Mouse (Mus musculus): ENCODE measurements at regions not wholly inside any gene's neighbourhood (a gene's known extent, or its start where the extent isn't known, plus 50 kb on each side); places are given as distances from the start of the nearest gene placed in this dataset.

- H3K27ac ChIP-seq (ENCODE audit: low read depth, low read length) = no peak overlapping the region
- WGBS = 71% methylated on average over 7 of the region's 7 CpGs
- no peaks in the 10 kb centered on the region for H3K36me3 ChIP-seq (ENCODE audit: control insufficient read depth, insufficient read depth, low read length)
- H3K4me2 ChIP-seq (ENCODE audit: low read depth) = no peak overlapping the region
- H3K27me3 ChIP-seq (ENCODE audit: control insufficient read depth, insufficient read depth, low read length) = no peaks in the 10 kb centered on the region
- no peak for ATAC-seq (ENCODE audit: insufficient read depth, low FRiP score, low TSS enrichment)
- H3K9me3 ChIP-seq (ENCODE audit: control insufficient read depth, low read length) = no peaks in the 10 kb centered on the region
- DNase-seq (ENCODE audit: low spot score) = no peak
- H3K4me1 ChIP-seq (ENCODE audit: control insufficient read depth, insufficient read depth, low read length) = no peaks in the 10 kb centered on the region
- no peak overlapping the region for H3K9ac ChIP-seq (ENCODE audit: low read length)
- H3K4me3 ChIP-seq (ENCODE audit: low read depth, low read length) = no peak overlapping the region
These were observed 149.4 kb downstream of the Lrig3 start for GRCm38 (mm10) chr10:126115386-126115785.

GRCm38 (mm10) chr10:126121626-126122025, 155.7 kb downstream of the Lrig3 start:
- Histone ChIP-seq H3K27ac (ENCODE audit: low read depth, low read length) (no peak overlapping the region), H3K9me3 (ENCODE audit: control insufficient read depth, low read length) (no peaks in the 10 kb centered on the region)
- 77% methylated on average over 10 of the region's 10 CpGs for WGBS

GRCm38 (mm10) chr10:126122504-126122903, 156.5 kb downstream of the Lrig3 start:
- ATAC-seq (ENCODE audit: insufficient read depth, low FRiP score, low TSS enrichment) (no peak), DNase-seq (ENCODE audit: low spot score) (no peak)
- WGBS = 86% methylated on average over 5 of the region's 5 CpGs
- Histone ChIP-seq H3K27ac (ENCODE audit: low read depth, low read length) (no peak overlapping the region), H3K4me1 (ENCODE audit: control insufficient read depth, insufficient read depth, low read length) (no peaks in the 10 kb centered on the region), H3K4me3 (ENCODE audit: low read depth, low read length) (no peak overlapping the region), H3K9me3 (ENCODE audit: control insufficient read depth, low read length) (no peaks in the 10 kb centered on the region), H3K36me3 (ENCODE audit: control insufficient read depth, insufficient read depth, low read length) (no peaks in the 10 kb centered on the region), H3K27me3 (ENCODE audit: control insufficient read depth, insufficient read depth, low read length) (no peaks in the 10 kb centered on the region), H3K9ac (ENCODE audit: low read length) (no peak overlapping the region), H3K4me2 (ENCODE audit: low read depth) (no peak overlapping the region)

More at GRCm38 (mm10) chr10:126121626-126122025, 155.7 kb downstream of the Lrig3 start:
- Histone ChIP-seq H3K4me1 (ENCODE audit: control insufficient read depth, insufficient read depth, low read length) (no peaks in the 10 kb centered on the region), H3K27me3 (ENCODE audit: control insufficient read depth, insufficient read depth, low read length) (no peaks in the 10 kb centered on the region), H3K4me3 (ENCODE audit: low read depth, low read length) (no peak overlapping the region), H3K36me3 (ENCODE audit: control insufficient read depth, insufficient read depth, low read length) (no peaks in the 10 kb centered on the region), H3K9ac (ENCODE audit: low read length) (no peak overlapping the region), H3K4me2 (ENCODE audit: low read depth) (no peak overlapping the region)
- DNase-seq (ENCODE audit: low spot score) (no peak), ATAC-seq (ENCODE audit: insufficient read depth, low FRiP score, low TSS enrichment) (no peak)

GRCm38 (mm10) chr10:126133188-126133587, 167.2 kb downstream of the Lrig3 start:
- Histone ChIP-seq H3K4me1 (ENCODE audit: control insufficient read depth, insufficient read depth, low read length) (no peaks in the 10 kb centered on the region), H3K4me3 (ENCODE audit: low read depth, low read length) (no peak overlapping the region), H3K4me2 (ENCODE audit: low read depth) (no peak overlapping the region), H3K27ac (ENCODE audit: low read depth, low read length) (no peak overlapping the region), H3K9ac (ENCODE audit: low read length) (no peak overlapping the region), H3K9me3 (ENCODE audit: control insufficient read depth, low read length) (no peaks in the 10 kb centered on the region), H3K36me3 (ENCODE audit: control insufficient read depth, insufficient read depth, low read length) (no peaks in the 10 kb centered on the region), H3K27me3 (ENCODE audit: control insufficient read depth, insufficient read depth, low read length) (no peaks in the 10 kb centered on the region)
- ATAC-seq (ENCODE audit: insufficient read depth, low FRiP score, low TSS enrichment) (no peak), DNase-seq (ENCODE audit: low spot score) (no peak)
- WGBS = 91% methylated on average over 3 of the region's 3 CpGs

- no peaks in the 10 kb centered on the region for H3K9me3 ChIP-seq (ENCODE audit: control insufficient read depth, low read length)
- no peak overlapping the region for H3K4me3 ChIP-seq (ENCODE audit: low read depth, low read length)
- H3K4me2 ChIP-seq (ENCODE audit: low read depth) = no peak overlapping the region
- no peaks in the 10 kb centered on the region for H3K27me3 ChIP-seq (ENCODE audit: control insufficient read depth, insufficient read depth, low read length)
- H3K9ac ChIP-seq (ENCODE audit: low read length) = no peak overlapping the region
- H3K27ac ChIP-seq (ENCODE audit: low read depth, low read length) = no peak overlapping the region
- no peak for DNase-seq (ENCODE audit: low spot score)
- H3K36me3 ChIP-seq (ENCODE audit: control insufficient read depth, insufficient read depth, low read length) = no peaks in the 10 kb centered on the region
- H3K4me1 ChIP-seq (ENCODE audit: control insufficient read depth, insufficient read depth, low read length) = no peaks in the 10 kb centered on the region
- no peak for ATAC-seq (ENCODE audit: insufficient read depth, low FRiP score, low TSS enrichment)
These were observed 168.0 kb downstream of the Lrig3 start for GRCm38 (mm10) chr10:126133957-126134356.

GRCm38 (mm10) chr10:126138585-126138984, 172.6 kb downstream of the Lrig3 start:
- WGBS = 89% methylated on average over 12 of the region's 12 CpGs
- H3K4me3 ChIP-seq (ENCODE audit: low read depth, low read length) = no peak overlapping the region
- H3K4me2 ChIP-seq (ENCODE audit: low read depth) = no peak overlapping the region
- DNase-seq (ENCODE audit: low spot score) = no peak
- ATAC-seq (ENCODE audit: insufficient read depth, low FRiP score, low TSS enrichment) = no peak
- H3K27me3 ChIP-seq (ENCODE audit: control insufficient read depth, insufficient read depth, low read length) = no peaks in the 10 kb centered on the region
- H3K9ac ChIP-seq (ENCODE audit: low read length) = no peak overlapping the region
- no peaks in the 10 kb centered on the region for H3K36me3 ChIP-seq (ENCODE audit: control insufficient read depth, insufficient read depth, low read length)
- H3K9me3 ChIP-seq (ENCODE audit: control insufficient read depth, low read length) = no peaks in the 10 kb centered on the region
- no peaks in the 10 kb centered on the region for H3K4me1 ChIP-seq (ENCODE audit: control insufficient read depth, insufficient read depth, low read length)
- no peak overlapping the region for H3K27ac ChIP-seq (ENCODE audit: low read depth, low read length)

- Histone ChIP-seq H3K36me3 (ENCODE audit: control insufficient read depth, insufficient read depth, low read length) (no peaks in the 10 kb centered on the region), H3K4me3 (ENCODE audit: low read depth, low read length) (no peak overlapping the region), H3K27ac (ENCODE audit: low read depth, low read length) (no peak overlapping the region), H3K9ac (ENCODE audit: low read length) (no peak overlapping the region), H3K4me1 (ENCODE audit: control insufficient read depth, insufficient read depth, low read length) (no peaks in the 10 kb centered on the region), H3K27me3 (ENCODE audit: control insufficient read depth, insufficient read depth, low read length) (no peaks in the 10 kb centered on the region), H3K4me2 (ENCODE audit: low read depth) (no peak overlapping the region), H3K9me3 (ENCODE audit: control insufficient read depth, low read length) (no peaks in the 10 kb centered on the region)
- ATAC-seq (ENCODE audit: insufficient read depth, low FRiP score, low TSS enrichment) (no peak), DNase-seq (ENCODE audit: low spot score) (no peak)
- 87% methylated on average over 7 of the region's 7 CpGs for WGBS
These were observed 175.6 kb downstream of the Lrig3 start for GRCm38 (mm10) chr10:126141586-126141985.

- Histone ChIP-seq H3K9me3 (ENCODE audit: control insufficient read depth, low read length) (no peaks in the 10 kb centered on the region), H3K27ac (ENCODE audit: low read depth, low read length) (no peak overlapping the region), H3K4me3 (ENCODE audit: low read depth, low read length) (no peak overlapping the region), H3K4me1 (ENCODE audit: control insufficient read depth, insufficient read depth, low read length) (no peaks in the 10 kb centered on the region), H3K9ac (ENCODE audit: low read length) (no peak overlapping the region), H3K27me3 (ENCODE audit: control insufficient read depth, insufficient read depth, low read length) (no peaks in the 10 kb centered on the region), H3K4me2 (ENCODE audit: low read depth) (no peak overlapping the region), H3K36me3 (ENCODE audit: control insufficient read depth, insufficient read depth, low read length) (no peaks in the 10 kb centered on the region)
- peak; percentile 21 for DNase-seq (ENCODE audit: low spot score)
- no peak for ATAC-seq (ENCODE audit: insufficient read depth, low FRiP score, low TSS enrichment)
- WGBS = 74% methylated on average over 10 of the region's 10 CpGs
These were observed 177.9 kb downstream of the Lrig3 start for GRCm38 (mm10) chr10:126143833-126144232.

- ATAC-seq (ENCODE audit: insufficient read depth, low FRiP score, low TSS enrichment) (no peak), DNase-seq (ENCODE audit: low spot score) (peak; percentile 21)
- H3K9ac ChIP-seq (ENCODE audit: low read length) = no peak overlapping the region
- H3K9me3 ChIP-seq (ENCODE audit: control insufficient read depth, low read length) = no peaks in the 10 kb centered on the region
- H3K4me3 ChIP-seq (ENCODE audit: low read depth, low read length) = no peak overlapping the region
- H3K27ac ChIP-seq (ENCODE audit: low read depth, low read length) = no peak overlapping the region
- H3K4me1 ChIP-seq (ENCODE audit: control insufficient read depth, insufficient read depth, low read length) = no peaks in the 10 kb centered on the region
- H3K4me2 ChIP-seq (ENCODE audit: low read depth) = no peak overlapping the region
- WGBS = 71% methylated on average over 12 of the region's 12 CpGs
- no peaks in the 10 kb centered on the region for H3K27me3 ChIP-seq (ENCODE audit: control insufficient read depth, insufficient read depth, low read length)
- H3K36me3 ChIP-seq (ENCODE audit: control insufficient read depth, insufficient read depth, low read length) = no peaks in the 10 kb centered on the region
These were observed 178.7 kb downstream of the Lrig3 start for GRCm38 (mm10) chr10:126144609-126145202.

All from neural tube, embryonic 11.5 days (tissue).